Mouse (Mus musculus) retina, postnatal 7 days (tissue): ENCODE results near the gene Lhx1.

ENCODE experiments used
- DNase-seq: peaks from one replicate; pipeline ENCODE4 v3.0.0-alpha.2; 2012; ENCODE audit warnings: low read depth, low spot score

Lhx1 gene

GRCm38 (mm10) chr11:84525421-84526274, at the start of gene Lhx1:
Lhx1 (minus strand) TSS chr11:84525535.
- no peak for DNase-seq

- no peak for DNase-seq
These were observed 49.5 kb upstream of the Lhx1 start for GRCm38 (mm10) chr11:84574834-84575233.

GRCm38 (mm10) chr11:84573637-84574036, 48.3 kb upstream of the Lhx1 start:
- DNase-seq = no peak

GRCm38 (mm10) chr11:84570812-84571211, 45.5 kb upstream of the Lhx1 start:
- DNase-seq = no peak

- DNase-seq = no peak
These were observed 45.1 kb upstream of the Lhx1 start for GRCm38 (mm10) chr11:84570392-84570791.

- DNase-seq = no peak
These were observed 43.9 kb upstream of the Lhx1 start for GRCm38 (mm10) chr11:84569052-84569751.

GRCm38 (mm10) chr11:84568482-84568881, 43.1 kb upstream of the Lhx1 start:
- no peak for DNase-seq

- DNase-seq = no peak
These were observed 41.4 kb upstream of the Lhx1 start for GRCm38 (mm10) chr11:84566691-84567090.

GRCm38 (mm10) chr11:84565224-84565623, 39.9 kb upstream of the Lhx1 start:
- DNase-seq = no peak

- DNase-seq = no peak
These were observed 38.0 kb upstream of the Lhx1 start for GRCm38 (mm10) chr11:84563360-84563759.

- DNase-seq = no peak
These were observed 37.5 kb upstream of the Lhx1 start for GRCm38 (mm10) chr11:84562758-84563347.

- no peak for DNase-seq
These were observed 36.2 kb upstream of the Lhx1 start for GRCm38 (mm10) chr11:84561546-84561945.

- DNase-seq = no peak
These were observed 28.6 kb upstream of the Lhx1 start for GRCm38 (mm10) chr11:84553821-84554450.

GRCm38 (mm10) chr11:84551296-84551695, 26.0 kb upstream of the Lhx1 start:
- DNase-seq = no peak

- DNase-seq = no peak
These were observed 24.0 kb upstream of the Lhx1 start for GRCm38 (mm10) chr11:84549258-84549791.

GRCm38 (mm10) chr11:84548293-84548692, 23.0 kb upstream of the Lhx1 start:
- DNase-seq = no peak

GRCm38 (mm10) chr11:84539981-84540380, 14.6 kb upstream of the Lhx1 start:
- DNase-seq = no peak

- no peak for DNase-seq
These were observed 4.7 kb upstream of the Lhx1 start for GRCm38 (mm10) chr11:84529797-84530703.

- DNase-seq = no peak
These were observed 3.9 kb upstream of the Lhx1 start for GRCm38 (mm10) chr11:84529143-84529755.
